Mouse (Mus musculus): ENCODE data around the gene Eif2b2. TPM values are rescaled to one million over a fixed set of nuclear protein-coding genes. Genes with fewer than 3 reads are reported as not detected.

The Eif2b2 gene
- polyA plus RNA-seq, 1 experiment from 2014 or later: 60.6 TPM

DNA sequence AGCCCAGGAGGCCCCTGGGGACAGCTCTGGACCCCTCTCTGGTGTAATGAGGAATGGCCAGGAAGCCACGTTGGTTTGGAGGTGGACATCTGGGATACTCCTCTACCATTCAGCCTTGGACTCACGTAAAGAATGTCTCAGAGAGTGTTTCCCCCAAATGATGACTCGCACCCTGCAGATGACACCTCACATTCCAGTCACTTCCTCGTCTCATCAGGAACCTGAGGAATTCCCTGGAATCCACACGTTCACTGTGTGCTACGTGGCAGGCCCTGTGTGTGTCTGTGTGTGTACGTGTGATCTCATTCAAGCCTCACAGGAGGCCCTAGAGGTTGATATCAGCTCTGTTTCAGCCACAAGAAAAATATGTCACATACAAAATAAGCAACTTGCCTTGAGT, 32.9 kb upstream of the Eif2b2 start:
- 42% methylated on average over 7 of the region's 7 CpGs for WGBS (ENCODE audit: insufficient replicate concordance)
- ATAC-seq (replicated peaks; ENCODE audit: insufficient number of reproducible peaks, low FRiP score, low TSS enrichment): no peak
- H3K4me2 ChIP-seq: no peak overlapping the region
- H3K4me3 ChIP-seq (ENCODE audit: low read depth, low read length): no peak overlapping the region
- peak overlapping the region; percentile 51; the same call in 1 of the 2 replicates for H3K27ac ChIP-seq (ENCODE audit: low read depth, low read length)
- H3K4me1 ChIP-seq (ENCODE audit: control insufficient read depth, insufficient read depth, low read length): peaks cover 17% of the 10 kb centered on the region
- H3K36me3 ChIP-seq (ENCODE audit: control insufficient read depth, insufficient read depth, low read length): no peaks in the 10 kb centered on the region
- peaks cover 8% of the 10 kb centered on the region for H3K27me3 ChIP-seq (ENCODE audit: control insufficient read depth, insufficient read depth, low read length)
- H3K9me3 ChIP-seq (replicated peaks; ENCODE audit: control insufficient read depth, low read length): no peaks in the 10 kb centered on the region
- no peak overlapping the region for H3K9ac ChIP-seq (ENCODE audit: low read depth, low read length)

DNA sequence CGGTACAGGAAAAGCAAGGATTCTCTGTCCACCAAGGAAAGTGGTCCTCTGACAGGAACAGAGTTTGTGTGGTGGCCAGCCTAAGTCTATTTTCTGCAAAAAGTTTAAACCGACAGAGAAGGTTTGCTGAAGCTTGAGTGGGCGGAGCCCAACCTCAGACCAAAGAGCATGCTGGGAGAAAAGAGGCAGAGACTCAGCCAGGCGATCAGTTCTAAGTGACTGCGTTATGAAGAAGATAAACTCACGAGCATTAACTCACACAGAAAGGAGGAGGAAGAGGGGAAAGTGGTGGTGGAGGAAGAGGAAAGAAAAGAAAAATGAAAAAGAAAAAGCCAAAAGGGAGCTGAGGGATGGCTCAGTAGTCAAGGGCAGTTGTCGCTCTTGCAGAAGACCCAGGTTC, 29.0 kb upstream of the Eif2b2 start:
- peaks cover 23% of the 10 kb centered on the region for H3K4me1 ChIP-seq (ENCODE audit: control insufficient read depth, insufficient read depth, low read length)
- peaks cover 2% of the 10 kb centered on the region; the same call in 1 of the 2 replicates for H3K27me3 ChIP-seq (ENCODE audit: control insufficient read depth, insufficient read depth, low read length)
- 71% methylated on average over 7 of the region's 7 CpGs for WGBS (ENCODE audit: insufficient replicate concordance)
- H3K9me3 ChIP-seq (replicated peaks; ENCODE audit: control insufficient read depth, low read length): no peaks in the 10 kb centered on the region
- no peaks in the 10 kb centered on the region for H3K36me3 ChIP-seq (ENCODE audit: control insufficient read depth, insufficient read depth, low read length)
- no peak overlapping the region for H3K27ac ChIP-seq (ENCODE audit: low read depth, low read length)
- no peak for ATAC-seq (replicated peaks; ENCODE audit: insufficient number of reproducible peaks, low FRiP score, low TSS enrichment)
- no peak overlapping the region for H3K4me2 ChIP-seq
- H3K4me3 ChIP-seq (ENCODE audit: low read depth, low read length): no peak overlapping the region
- no peak overlapping the region for H3K9ac ChIP-seq (ENCODE audit: low read depth, low read length)

DNA sequence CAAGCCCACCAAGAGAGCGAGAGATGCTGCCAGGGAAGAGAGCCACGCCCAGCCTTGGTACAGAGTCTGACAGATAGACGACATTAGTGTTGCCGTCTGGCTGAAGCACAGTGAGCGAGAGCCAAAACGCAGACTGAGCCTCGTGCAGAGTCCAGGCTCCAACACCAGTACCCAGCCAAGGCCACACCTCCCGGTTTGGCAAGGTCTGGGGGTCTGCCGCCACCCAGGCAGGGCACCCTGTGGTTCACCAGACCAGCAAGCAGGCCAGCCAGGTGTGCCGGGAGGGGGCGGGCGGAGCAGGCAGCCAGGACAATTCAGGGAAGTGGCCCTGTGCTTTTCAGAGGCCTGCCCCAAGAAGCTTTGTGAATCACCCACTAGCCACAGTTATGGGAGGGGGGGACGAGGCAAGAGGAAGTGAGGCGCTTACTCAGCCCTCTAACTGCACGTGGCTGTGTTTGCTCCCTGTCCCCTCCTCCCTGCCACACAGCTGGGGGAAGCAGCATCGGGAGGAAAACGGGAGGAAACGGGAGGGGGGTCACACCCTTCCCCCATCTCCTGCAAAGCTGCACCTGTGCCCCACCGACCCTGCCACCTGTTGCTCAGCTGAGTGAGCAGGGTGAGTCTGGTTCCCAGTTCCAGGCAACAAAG, 26.7 kb upstream of the Eif2b2 start:
- Histone ChIP-seq H3K9me3 (replicated peaks; ENCODE audit: control insufficient read depth, low read length) (no peaks in the 10 kb centered on the region), H3K9ac (ENCODE audit: low read depth, low read length) (peak overlapping the region; percentile 67), H3K4me2 (0 out of 2 replicates have a peak overlapping the region, but pooled peaks have one; percentile 11), H3K27ac (ENCODE audit: low read depth, low read length) (no peak overlapping the region), H3K4me1 (ENCODE audit: control insufficient read depth, insufficient read depth, low read length) (peaks cover 18% of the 10 kb centered on the region), H3K36me3 (ENCODE audit: control insufficient read depth, insufficient read depth, low read length) (no peaks in the 10 kb centered on the region), H3K27me3 (ENCODE audit: control insufficient read depth, insufficient read depth, low read length) (peaks cover 2% of the 10 kb centered on the region; the same call in 1 of the 2 replicates), H3K4me3 (ENCODE audit: low read depth, low read length) (no peak overlapping the region)
- ATAC-seq (replicated peaks; ENCODE audit: insufficient number of reproducible peaks, low FRiP score, low TSS enrichment): no peak
- 25% methylated on average over 19 of the region's 19 CpGs for WGBS (ENCODE audit: insufficient replicate concordance)

DNA sequence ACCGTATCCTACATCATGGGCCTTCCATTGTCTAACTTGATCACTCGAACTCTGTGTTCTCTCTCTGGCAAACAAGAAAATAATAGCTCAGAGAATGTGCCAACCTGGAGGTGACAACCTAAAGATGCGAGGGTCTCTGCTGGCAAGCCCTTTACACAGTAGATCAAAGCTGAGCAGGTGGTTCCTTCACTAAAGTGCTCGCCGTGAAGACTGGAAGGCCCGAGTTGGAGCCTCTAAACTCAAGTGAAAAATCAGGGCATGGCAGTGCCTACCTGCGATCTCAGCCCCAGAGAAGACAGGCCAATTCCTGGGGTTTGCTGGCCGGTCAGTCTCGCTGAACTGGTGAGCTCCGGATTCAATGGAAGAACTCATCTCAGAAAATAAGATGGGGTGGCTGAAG, 26.1 kb upstream of the Eif2b2 start:
- no peak for ATAC-seq (replicated peaks; ENCODE audit: insufficient number of reproducible peaks, low FRiP score, low TSS enrichment)
- peaks cover 2% of the 10 kb centered on the region; the same call in 1 of the 2 replicates for H3K27me3 ChIP-seq (ENCODE audit: control insufficient read depth, insufficient read depth, low read length)
- peaks cover 21% of the 10 kb centered on the region for H3K4me1 ChIP-seq (ENCODE audit: control insufficient read depth, insufficient read depth, low read length)
- H3K9ac ChIP-seq (ENCODE audit: low read depth, low read length): no peak overlapping the region
- no peak overlapping the region for H3K27ac ChIP-seq (ENCODE audit: low read depth, low read length)
- 77% methylated on average over 10 of the region's 10 CpGs for WGBS (ENCODE audit: insufficient replicate concordance)
- no peaks in the 10 kb centered on the region for H3K36me3 ChIP-seq (ENCODE audit: control insufficient read depth, insufficient read depth, low read length)
- H3K4me3 ChIP-seq (ENCODE audit: low read depth, low read length): no peak overlapping the region
- no peak overlapping the region for H3K4me2 ChIP-seq
- no peaks in the 10 kb centered on the region for H3K9me3 ChIP-seq (replicated peaks; ENCODE audit: control insufficient read depth, low read length)

DNA sequence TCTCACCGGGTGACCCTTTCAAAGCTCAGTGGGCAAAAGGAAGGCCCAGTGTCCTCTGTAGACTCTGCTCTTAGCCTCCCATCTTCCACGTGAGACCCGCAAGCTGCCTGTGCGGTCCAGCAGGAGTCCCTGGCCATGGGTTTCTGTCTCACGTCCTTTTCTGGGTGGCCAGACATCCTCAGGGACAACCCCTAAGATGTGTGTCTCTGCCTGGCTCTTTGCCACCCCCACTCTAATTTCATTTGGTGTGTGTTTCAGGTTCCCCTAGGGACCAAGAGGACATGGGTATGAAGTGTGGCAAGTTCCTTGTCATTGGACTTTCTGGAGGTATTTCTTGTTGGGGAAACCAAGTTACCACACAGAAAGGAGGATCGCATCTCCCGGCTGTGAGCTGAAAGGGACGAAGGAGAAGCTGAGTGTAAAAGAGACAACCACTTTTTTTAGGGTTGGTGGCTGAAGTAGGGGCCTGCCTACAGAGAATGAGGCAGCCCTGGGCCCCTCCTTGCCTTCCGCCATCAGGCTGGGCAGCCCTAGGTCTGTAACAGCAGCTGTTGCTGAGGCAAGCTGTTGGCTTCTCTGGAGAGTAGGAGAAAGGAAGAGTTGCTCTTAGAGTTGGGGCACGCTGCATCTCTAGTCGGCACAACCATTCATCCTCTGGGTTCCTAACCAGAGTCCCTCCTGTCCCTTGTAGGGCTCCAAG, 25.2 kb upstream of the Eif2b2 start:
- no peaks in the 10 kb centered on the region for H3K36me3 ChIP-seq (ENCODE audit: control insufficient read depth, insufficient read depth, low read length)
- no peak overlapping the region for H3K9ac ChIP-seq (ENCODE audit: low read depth, low read length)
- ATAC-seq (replicated peaks; ENCODE audit: insufficient number of reproducible peaks, low FRiP score, low TSS enrichment): no peak
- H3K4me1 ChIP-seq (ENCODE audit: control insufficient read depth, insufficient read depth, low read length): peaks cover 21% of the 10 kb centered on the region
- peaks cover 2% of the 10 kb centered on the region; the same call in 1 of the 2 replicates for H3K27me3 ChIP-seq (ENCODE audit: control insufficient read depth, insufficient read depth, low read length)
- no peak overlapping the region for H3K27ac ChIP-seq (ENCODE audit: low read depth, low read length)
- H3K4me3 ChIP-seq (ENCODE audit: low read depth, low read length): no peak overlapping the region
- WGBS (ENCODE audit: insufficient replicate concordance): 87% methylated on average over 11 of the region's 11 CpGs
- H3K9me3 ChIP-seq (replicated peaks; ENCODE audit: control insufficient read depth, low read length): no peaks in the 10 kb centered on the region
- H3K4me2 ChIP-seq: no peak overlapping the region

DNA sequence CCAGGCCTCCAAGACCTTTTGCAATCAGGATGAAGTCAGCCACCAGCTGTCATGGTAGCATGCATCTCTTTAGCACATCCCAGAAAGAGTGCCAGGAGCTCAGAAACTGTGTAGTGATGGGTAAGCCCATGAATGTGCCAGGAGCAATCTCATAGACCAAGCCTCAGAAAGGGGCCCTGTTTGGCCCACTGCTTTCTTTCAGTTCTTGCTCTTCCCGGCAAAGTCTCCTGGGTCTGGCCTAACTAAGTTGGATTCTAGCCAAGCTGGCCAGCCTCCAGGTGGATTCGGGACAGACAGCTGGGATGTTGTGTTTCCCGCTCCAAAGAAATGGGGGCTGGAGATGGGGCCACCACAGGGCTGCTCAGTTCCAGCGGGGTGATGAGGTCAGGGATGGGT, 24.7 kb upstream of the Eif2b2 start:
- no peaks in the 10 kb centered on the region for H3K9me3 ChIP-seq (replicated peaks; ENCODE audit: control insufficient read depth, low read length)
- no peak overlapping the region for H3K4me2 ChIP-seq
- no peak overlapping the region for H3K9ac ChIP-seq (ENCODE audit: low read depth, low read length)
- ATAC-seq (replicated peaks; ENCODE audit: insufficient number of reproducible peaks, low FRiP score, low TSS enrichment): no peak
- H3K27me3 ChIP-seq (ENCODE audit: control insufficient read depth, insufficient read depth, low read length): peaks cover 2% of the 10 kb centered on the region; the same call in 1 of the 2 replicates
- H3K27ac ChIP-seq (ENCODE audit: low read depth, low read length): no peak overlapping the region
- no peaks in the 10 kb centered on the region for H3K36me3 ChIP-seq (ENCODE audit: control insufficient read depth, insufficient read depth, low read length)
- no peak overlapping the region for H3K4me3 ChIP-seq (ENCODE audit: low read depth, low read length)
- 33% methylated on average over 4 of the region's 4 CpGs for WGBS (ENCODE audit: insufficient replicate concordance)
- H3K4me1 ChIP-seq (ENCODE audit: control insufficient read depth, insufficient read depth, low read length): peaks cover 21% of the 10 kb centered on the region

DNA sequence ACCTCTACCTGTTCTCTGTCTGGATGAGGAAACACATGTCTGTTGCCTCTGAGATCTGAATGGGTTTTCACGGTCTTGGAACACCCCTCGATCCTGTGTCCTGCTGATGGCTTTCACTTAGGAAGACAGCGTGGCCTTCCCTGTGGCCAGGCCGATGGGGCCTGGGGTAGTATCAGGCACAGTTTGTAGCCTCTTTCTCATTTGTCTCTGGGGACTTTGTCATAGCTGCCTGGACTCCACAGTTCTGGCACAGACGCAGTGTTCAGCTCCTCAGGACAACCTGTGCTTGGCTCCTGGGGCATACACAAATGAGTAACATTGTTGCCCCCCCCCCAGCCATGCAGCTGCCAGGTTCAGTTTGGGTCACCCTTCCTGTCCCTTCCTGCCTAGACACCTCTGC, 24.2 kb upstream of the Eif2b2 start:
- Histone ChIP-seq H3K4me3 (ENCODE audit: low read depth, low read length) (no peak overlapping the region), H3K36me3 (ENCODE audit: control insufficient read depth, insufficient read depth, low read length) (no peaks in the 10 kb centered on the region), H3K4me1 (ENCODE audit: control insufficient read depth, insufficient read depth, low read length) (peaks cover 21% of the 10 kb centered on the region), H3K9me3 (replicated peaks; ENCODE audit: control insufficient read depth, low read length) (no peaks in the 10 kb centered on the region), H3K27ac (ENCODE audit: low read depth, low read length) (no peak overlapping the region), H3K27me3 (ENCODE audit: control insufficient read depth, insufficient read depth, low read length) (peaks cover 2% of the 10 kb centered on the region; the same call in 1 of the 2 replicates), H3K9ac (ENCODE audit: low read depth, low read length) (no peak overlapping the region), H3K4me2 (no peak overlapping the region)
- no peak for ATAC-seq (replicated peaks; ENCODE audit: insufficient number of reproducible peaks, low FRiP score, low TSS enrichment)
- 75% methylated on average over 5 of the region's 5 CpGs for WGBS (ENCODE audit: insufficient replicate concordance)

DNA sequence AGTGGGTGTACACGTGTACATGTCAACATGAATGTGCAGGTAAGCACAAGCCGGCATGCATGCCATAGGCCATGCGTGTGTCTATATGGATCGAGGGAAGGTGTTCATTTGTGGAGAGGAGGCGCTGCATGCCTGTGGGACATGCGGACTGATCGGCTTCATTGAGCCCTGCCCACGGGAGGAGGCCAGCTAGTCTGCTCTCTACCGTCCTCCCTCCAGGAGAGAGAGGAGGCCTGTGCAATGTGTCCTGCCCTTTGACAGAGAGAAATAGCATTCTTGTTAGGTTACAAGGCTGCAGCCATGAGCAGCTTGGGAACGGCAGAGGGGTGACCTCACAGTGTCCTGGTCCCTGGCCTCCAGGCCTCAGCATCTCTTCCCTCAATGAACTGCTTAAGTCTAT, 23.1 kb upstream of the Eif2b2 start:
- Histone ChIP-seq H3K27ac (ENCODE audit: low read depth, low read length) (no peak overlapping the region), H3K9ac (ENCODE audit: low read depth, low read length) (no peak overlapping the region), H3K4me1 (ENCODE audit: control insufficient read depth, insufficient read depth, low read length) (peaks cover 23% of the 10 kb centered on the region), H3K36me3 (ENCODE audit: control insufficient read depth, insufficient read depth, low read length) (no peaks in the 10 kb centered on the region), H3K27me3 (ENCODE audit: control insufficient read depth, insufficient read depth, low read length) (peaks cover 2% of the 10 kb centered on the region; the same call in 1 of the 2 replicates), H3K4me2 (no peak overlapping the region), H3K4me3 (ENCODE audit: low read depth, low read length) (no peak overlapping the region), H3K9me3 (replicated peaks; ENCODE audit: control insufficient read depth, low read length) (no peaks in the 10 kb centered on the region)
- ATAC-seq (replicated peaks; ENCODE audit: insufficient number of reproducible peaks, low FRiP score, low TSS enrichment): no peak
- WGBS (ENCODE audit: insufficient replicate concordance): 71% methylated on average over 10 of the region's 10 CpGs
